Mouse (Mus musculus) cerebellum, postnatal 4 days (tissue): ENCODE data around the gene Leo1.
A peak's percentile ranks its signal among the peaks of the same experiment; 100 is the strongest.

ENCODE experiments used
- DNase-seq, 2 experiments: peaks; one replicate each; pipeline ENCODE4 v3.0.0; 2022; ENCODE audit warnings: low spot score in 2 of 2, mixed read lengths in 1 of 2

Gene Leo1

DNA sequence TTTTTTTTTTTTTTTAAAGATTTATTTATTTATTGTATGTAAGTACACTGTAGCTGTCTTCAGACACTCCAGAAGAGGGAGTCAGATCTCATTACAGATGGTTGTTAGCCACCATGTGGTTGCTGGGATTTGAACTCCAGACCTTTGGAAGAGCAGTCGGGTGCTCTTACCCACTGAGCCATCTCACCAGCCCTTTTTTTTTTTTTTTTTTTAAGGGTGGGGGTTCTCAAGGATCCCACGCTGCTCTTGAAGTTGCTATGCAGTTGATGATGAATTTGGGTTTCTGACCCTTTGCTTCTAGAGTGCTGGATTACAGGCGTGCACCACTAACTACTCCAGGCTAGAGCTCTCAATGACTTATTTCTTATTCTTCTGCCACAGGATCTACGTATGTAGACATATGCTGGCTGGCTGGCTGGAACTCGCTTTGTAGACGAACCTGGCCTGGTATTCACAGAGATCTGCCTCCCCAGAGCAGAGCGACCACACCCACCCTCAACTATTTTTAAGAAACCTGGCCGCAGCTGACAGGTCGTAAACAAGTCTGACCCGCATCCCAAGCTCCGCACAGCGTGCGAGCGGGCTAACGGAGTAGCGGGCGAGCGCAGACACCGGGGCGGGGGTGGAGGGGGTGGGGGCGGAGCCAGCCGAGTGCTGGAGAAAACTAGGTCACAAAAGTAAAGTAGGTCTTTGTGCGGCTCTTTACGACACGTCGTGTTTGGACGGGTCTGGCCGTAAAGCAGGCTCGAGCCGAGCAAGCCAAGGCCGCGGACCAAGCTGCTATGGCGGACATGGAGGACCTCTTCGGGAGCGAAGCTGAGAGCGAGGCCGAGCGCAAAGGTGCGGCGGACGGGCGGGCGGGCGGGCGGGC, at the start of gene Leo1:
Gene Leo1, plus strand, starts transcription at position 729 of the 871 bp plus-strand sequence.
- peak; percentile 50 to 82 for DNase-seq

GRCm38 (mm10) chr9:75393251-75393650, 48.1 kb upstream of the Leo1 start:
- DNase-seq: no peak

DNA sequence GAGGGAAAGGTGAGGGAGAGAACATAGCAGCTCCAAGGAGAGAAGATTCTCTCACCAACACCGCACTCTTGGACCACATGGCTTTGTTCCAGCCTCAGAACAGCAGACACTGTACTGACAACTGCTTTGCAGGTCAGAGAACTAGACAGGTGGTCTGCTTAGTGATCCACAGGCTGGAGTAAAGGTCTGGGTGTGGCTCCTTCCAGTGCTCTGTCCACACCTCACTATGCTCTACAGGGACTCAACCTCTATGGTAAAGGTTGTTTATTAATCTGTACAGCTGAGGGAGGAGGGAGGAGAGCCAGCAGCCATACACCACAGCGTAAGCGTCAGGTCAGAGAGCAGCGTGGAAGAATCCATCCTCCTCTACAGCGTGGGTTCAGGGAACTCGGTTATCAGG, 45.4 kb upstream of the Leo1 start:
- DNase-seq: no peak

DNA sequence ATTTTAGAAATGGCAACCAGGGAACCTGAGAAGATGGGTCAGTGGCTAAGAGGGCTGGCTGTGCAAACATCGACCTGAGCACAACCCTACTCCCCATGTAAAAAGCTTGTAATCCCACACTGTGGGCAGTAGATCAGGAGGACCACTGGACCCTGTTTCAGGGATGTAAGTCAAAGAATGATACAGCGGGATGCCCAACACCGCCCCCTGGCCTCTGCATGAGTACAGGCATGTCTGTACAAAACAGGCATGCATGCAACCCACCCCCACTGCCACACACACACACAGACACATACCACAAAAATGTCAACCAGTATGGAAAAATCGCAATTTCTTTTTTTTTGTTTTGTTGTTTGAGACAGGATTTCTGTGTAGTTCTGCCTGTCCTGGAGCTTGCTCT, 42.3 kb upstream of the Leo1 start:
- no peak for DNase-seq

DNA sequence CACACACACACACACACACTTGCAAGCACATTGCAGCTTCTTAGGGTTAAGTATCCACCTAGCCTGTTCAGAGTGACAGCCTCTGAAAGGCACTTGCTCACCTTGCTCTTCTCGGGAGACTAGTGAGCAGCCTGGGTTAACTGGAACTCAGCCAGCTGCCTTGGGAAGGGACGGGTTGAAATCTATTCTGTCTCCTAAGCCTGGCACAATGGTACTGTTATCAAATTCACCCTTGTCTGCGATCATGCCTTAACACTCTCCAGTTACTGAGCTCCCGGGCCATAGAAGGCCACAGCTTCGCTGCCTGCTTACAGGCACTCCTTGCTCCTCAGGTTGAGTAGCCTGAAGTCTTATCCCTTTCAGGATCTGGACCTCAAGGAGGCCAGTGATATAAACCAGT, 40.7 kb upstream of the Leo1 start:
- DNase-seq: no peak

GRCm38 (mm10) chr9:75401593-75402504, 39.5 kb upstream of the Leo1 start:
- DNase-seq: no peak

DNA sequence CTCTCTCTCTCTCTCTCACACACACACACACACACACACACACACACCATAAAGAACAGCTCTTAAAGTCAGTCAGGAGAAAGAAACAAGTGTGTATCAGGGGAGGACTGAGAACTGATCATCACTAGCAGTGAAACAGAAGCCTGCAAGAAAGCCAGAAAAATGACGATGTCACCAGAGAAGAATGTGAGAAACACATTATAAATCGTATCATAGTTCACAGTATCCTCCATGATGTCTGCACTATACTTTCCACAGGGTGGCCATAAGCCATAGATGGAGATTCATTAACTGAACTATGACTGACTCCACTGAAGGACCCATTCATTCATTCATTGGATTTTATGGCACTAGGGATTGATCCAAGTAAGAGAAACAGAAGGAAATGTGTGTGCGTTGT, 37.8 kb upstream of the Leo1 start:
- DNase-seq: no peak

- DNase-seq: no peak
Observed at GRCm38 (mm10) chr9:75406121-75406520, 35.2 kb upstream of the Leo1 start.

GRCm38 (mm10) chr9:75407803-75408202, 33.5 kb upstream of the Leo1 start:
- no peak for DNase-seq

GRCm38 (mm10) chr9:75408204-75408826, 33.0 kb upstream of the Leo1 start:
- no peak for DNase-seq

GRCm38 (mm10) chr9:75409031-75409851, 32.1 kb upstream of the Leo1 start:
- DNase-seq: peak; percentile 31 to 73

- peak; percentile 96 to 98 for DNase-seq
Observed at GRCm38 (mm10) chr9:75409852-75410378, 31.4 kb upstream of the Leo1 start, which contains the start of gene Mapk6. Gene Mapk6 (minus strand): TSS chr9:75410005.

DNA sequence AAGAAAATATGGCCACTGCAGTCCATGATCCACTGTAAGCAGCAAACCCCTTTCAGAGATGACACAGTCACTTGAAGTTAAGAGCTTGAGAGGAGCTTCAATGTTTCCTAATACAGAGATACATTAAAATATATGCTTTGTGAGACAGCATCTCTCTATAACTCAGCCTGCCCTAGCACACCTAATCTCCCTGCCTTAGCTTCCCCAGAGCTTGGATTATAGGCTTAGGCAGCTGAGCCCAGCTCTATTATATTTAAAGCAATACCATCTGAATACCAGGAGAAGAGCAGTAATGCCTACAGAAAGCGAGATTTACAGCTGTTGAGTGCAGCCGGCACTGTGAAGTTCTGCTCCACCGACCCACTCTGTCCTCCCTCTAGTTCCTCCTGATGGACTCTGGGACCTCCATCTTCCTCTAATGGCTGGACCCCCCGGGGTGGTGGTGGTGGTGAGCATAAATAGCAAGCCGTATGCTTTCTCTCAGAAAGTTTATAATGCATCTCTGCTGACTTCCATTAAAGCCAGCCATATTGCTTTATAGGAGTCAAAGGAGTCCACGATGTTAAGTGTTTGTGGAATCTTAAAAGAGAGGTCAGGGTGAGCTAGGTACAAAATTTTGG, 30.3 kb upstream of the Leo1 start:
- DNase-seq: no peak

DNA sequence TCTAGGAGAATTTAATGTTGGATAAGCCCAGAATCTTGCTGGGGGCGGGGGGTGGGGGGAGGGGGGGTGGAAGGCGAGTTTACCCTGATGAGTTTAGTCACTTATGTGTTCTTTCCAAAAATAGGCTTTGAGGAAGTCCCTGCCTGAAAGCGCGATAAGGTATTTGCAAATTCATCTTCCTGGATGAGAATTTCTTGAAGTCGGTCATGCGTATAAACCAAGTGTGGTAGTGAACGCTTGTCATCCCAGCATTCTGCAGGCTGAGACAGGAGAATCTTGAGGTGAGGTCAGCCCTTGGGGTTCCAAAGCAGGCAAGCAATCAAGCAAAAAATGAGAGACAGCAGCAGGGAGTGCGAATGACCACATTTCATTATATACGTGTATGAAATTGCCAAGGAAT, 29.7 kb upstream of the Leo1 start:
- DNase-seq: no peak

GRCm38 (mm10) chr9:75413206-75413605, 28.1 kb upstream of the Leo1 start:
- DNase-seq: no peak

- no peak for DNase-seq
Observed at GRCm38 (mm10) chr9:75414204-75414603, 27.1 kb upstream of the Leo1 start.

DNA sequence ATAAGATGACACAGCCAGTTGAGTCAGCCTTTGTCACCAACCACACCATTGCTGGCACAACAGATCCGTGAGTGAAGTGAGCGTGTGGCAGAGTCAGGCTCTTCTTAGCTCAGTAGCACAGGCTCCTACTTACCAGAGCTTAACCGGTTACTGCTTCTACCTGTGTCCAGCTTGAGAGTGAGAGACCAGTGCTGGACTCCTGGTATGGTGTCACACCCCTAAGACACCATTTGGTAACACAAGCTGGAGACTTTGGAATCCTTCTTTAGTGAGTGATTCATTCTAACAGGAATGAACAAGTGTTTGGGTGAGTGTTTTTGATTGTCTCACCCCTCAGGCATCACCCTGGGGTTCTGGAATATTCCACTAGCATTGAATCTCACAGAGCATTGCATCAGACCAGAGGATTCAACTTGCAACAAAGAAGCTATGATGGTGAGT, 19.1 kb upstream of the Leo1 start:
- DNase-seq: no peak

DNA sequence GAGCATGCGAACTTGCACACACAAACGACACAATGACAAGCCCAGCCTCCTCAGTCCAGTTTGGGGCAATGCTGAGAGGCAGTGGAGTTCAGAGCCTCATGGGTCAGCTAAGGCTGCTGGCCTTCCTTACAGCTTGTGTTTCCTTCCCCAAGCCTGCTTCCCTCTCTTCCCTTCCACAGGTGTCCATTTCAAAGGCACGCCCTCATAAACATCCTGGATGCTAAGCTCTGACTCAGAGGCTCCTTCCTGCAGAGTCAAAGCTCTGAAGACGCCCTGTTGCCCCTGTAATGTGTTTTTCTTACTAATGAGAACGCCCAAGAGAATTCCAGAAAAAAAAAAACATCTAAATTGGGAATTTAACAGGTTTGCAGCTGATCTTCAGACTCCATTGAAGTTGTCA, 17.6 kb upstream of the Leo1 start:
- DNase-seq: no peak

DNA sequence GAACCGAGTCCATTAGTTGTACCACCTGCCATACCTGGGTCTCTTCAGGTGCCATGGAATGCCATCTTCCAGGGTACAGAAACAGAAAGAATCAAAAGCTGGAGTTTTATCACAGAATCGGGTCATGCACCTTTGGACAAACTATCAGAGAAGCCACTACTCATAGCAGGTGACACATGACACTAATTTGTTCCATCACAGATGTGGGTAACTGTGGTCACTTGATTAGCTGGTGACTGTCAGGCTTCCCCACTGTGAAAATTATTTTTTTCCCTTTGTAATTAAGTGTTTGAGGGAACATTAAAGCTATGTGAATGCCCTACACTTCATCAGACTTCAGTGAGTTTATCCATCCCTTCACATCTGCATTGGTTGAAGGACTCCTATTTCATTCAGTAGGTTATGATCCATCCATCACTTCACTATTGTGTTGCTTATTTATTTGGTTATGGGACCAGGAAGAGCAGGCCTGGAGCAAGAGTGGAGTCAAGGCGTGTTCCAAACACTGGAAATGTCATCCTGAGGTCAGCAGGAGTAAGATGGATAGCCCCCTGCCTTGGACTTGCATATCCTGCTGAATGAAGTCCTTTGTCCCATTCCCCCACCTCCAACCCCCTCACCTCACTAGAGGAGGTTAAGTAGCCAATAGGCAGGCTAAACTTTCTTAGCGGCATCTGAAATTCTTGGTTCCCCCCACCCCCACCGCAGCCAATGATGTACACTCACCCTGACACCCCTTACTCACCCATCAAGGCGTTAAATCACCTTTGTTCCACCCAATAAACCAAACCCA, 16.8 kb upstream of the Leo1 start:
- no peak for DNase-seq
